Mouse (Mus musculus): ENCODE results near the gene Atp4b. TPM values are rescaled to one million over a fixed set of nuclear protein-coding genes. Genes with fewer than 3 reads are reported as not detected.

The Atp4b gene
- not detected for total RNA-seq (2021)

- DNase-seq, result no peak
Observed at GRCm38 (mm10) chr8:13396725-13397124, at the start of gene Atp4b. Gene Atp4b, minus strand, starts transcription at chr8:13396825.

DNA sequence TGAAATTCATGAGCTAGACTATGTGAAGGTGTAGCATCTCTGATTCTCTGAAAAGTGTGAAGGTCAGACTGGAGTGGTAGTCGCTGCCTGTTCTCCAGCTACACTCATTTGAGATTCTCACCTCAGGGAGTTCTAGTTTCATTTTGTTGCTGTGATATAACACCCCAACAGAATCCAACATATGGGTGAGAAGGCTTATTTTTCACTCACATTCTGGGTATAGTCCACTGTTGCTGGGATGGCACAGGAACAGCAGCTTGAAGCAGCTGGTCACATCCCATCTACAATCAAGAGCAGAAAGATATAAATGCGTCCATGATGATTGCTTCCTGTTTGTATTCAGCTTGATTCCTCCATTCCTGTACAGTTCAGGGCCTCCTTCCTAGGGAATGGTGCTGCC is 45.5 kb upstream of the Atp4b start:
- no peak for DNase-seq

DNA sequence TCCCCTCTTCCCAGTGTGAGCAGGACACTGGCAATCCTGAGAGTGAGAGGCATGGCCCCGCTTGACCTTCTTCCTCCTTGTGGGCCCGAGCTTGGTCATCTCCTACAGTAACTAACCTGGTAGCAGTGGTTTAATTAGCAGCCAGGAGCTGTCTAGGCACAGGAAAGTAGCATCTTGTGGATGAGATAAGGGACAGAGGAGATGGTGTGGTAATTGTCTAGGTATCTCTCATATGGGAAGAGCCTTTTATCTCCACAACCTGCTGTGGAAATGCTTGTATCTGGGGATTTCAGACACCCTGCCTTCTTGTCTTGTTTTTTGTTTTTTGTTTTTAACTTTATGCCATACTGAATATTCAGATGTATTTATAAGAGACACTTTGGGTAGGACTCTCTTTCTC is 40.9 kb upstream of the Atp4b start:
- DNase-seq, result no peak

DNA sequence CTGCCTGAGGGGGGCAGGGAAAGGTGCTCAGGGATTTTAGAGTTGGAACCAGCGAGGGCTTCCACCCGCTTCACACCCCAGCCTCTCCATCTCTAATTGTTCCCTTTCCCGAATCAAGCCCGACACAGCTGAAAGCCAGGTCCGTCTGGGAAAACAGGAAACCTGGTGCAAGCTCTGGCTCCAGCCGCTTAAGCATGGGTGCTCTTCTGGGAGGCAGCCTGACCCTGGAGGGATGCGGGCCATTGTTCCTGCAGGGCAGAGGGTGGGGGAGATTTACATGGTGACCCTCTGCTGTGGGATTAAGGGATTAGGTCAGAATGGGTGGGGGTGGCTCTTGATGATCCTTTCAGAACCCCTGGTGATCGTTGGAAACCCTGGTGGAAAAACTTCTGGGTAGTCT is 39.4 kb upstream of the Atp4b start:
- DNase-seq, result no peak

DNA sequence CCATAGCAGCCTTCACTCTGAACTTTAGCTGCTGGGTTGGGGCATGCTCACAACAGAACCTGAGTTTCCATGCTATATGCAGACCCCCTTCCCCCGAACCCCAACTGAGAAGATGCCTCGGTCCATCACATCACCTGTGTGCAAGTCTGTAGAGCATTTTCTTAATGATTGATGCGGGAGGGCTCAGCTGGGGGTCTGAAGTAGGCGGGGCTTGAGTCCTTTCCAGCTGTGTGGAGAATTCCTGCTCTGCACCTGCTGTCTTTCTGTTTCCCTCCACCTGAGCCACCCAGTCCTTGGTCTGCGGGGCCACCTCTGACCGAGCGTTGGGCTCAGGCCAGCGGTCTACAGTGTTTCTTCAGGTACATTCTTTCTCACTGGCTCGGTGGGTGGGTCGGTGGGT is 38.3 kb upstream of the Atp4b start, which contains the start of gene Tmem255b:
Gene Tmem255b (plus strand): TSS at position 301 of the 400 bp plus-strand sequence.
- no peak for DNase-seq

- no peak for DNase-seq
Observed at GRCm38 (mm10) chr8:13433130-13433529, 36.5 kb upstream of the Atp4b start.

DNA sequence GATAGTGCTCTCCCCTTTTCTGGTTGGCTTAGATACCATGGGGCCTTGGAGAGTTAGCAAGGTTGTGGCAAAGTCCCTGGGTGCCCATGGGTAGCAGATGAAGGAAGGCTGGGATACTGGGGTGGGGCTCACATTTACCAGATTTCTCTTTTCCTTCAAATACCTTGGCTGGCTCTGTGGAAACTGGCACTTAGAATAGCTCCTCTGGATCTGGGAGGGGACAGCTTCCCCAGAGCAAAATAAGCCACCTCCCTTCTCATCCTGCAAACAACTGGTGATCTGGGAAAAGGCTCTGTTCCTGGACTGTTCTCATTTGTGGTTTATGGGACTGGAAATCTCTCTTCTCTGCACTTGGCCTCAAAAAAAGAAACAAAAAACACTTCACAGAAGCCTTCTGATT is 34.2 kb upstream of the Atp4b start:
- no peak for DNase-seq

GRCm38 (mm10) chr8:13430412-13430811 is 33.8 kb upstream of the Atp4b start:
- DNase-seq, result no peak

- DNase-seq, result no peak
Observed at GRCm38 (mm10) chr8:13428156-13428555, 31.5 kb upstream of the Atp4b start.

- no peak for DNase-seq
Observed at GRCm38 (mm10) chr8:13427351-13427750, 30.7 kb upstream of the Atp4b start.

- DNase-seq, result no peak
Observed at GRCm38 (mm10) chr8:13420970-13421369, 24.3 kb upstream of the Atp4b start.

DNA sequence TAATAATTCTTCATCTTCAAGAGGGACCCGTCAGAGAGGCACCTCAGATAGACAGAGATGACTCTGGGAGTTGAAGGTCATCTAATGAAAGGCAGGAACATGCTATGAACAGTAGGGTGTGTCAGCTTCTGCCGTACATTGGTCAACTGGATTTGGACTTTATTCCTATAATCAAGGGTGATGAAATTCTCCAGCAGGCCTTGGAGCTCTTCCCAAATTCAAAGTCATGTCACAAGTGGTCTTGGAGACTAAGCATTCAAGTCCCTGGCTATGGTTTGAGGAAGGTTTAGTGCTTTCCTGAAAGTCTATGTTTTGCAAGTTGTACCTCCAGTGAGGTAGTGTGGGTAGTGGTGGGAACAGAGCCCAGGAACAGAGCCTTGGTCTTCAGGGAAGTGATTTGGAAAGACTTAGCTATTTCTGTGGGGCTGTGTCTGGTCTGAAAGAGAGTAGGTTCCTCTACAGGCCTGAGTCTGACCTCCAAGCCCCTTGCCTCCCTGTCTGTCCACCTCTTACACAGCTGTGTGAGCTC is 22.6 kb upstream of the Atp4b start:
- DNase-seq, result no peak

DNA sequence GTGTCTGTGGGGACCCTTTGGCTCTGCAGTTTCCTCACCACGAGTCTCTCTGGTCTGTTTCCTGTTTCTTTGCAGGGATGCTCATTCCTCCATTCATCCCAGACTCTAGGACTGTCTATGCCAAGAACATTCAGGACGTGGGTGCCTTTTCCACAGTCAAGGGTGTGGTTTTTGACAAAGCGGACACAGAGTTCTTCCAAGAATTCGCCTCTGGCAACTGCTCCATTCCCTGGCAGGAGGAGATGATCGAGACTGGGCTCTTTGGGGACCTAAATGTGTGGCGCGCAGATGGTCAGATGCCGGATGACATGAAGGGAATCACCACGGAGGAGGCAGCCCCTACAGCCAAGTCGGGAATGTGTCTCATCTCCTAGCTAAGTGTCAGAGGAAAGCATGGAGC is 19.3 kb upstream of the Atp4b start:
- no peak for DNase-seq

DNA sequence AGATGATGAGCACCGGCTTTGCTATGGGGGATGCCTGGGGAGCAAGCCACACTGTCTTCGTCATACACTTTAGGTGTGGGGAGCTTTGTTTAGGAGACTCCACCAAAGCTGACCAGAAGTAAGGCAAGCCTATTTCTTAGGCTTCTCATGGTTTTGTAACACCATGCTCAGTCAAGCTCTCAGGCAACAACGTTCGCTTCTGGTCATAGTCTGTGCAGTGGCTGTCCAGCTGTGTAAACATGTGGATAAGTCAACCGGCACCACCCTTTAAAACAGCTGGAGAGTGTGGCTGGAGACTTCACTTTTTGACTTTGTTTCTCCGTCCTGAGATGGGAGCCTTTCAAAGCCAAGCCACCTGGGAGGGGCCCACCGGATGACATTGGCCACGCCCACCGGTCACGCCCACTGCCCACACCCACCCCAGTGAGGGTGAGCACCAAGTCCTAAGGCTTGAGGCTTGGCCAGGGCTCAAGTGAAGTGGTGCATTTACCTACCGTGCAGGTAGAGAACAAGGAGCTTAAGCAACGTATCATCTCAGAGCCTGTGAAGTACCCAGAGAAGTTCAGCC is 17.3 kb upstream of the Atp4b start:
- DNase-seq, result no peak

GRCm38 (mm10) chr8:13412891-13413558 is 16.4 kb upstream of the Atp4b start:
- DNase-seq, result peak; percentile 31 to 40

DNA sequence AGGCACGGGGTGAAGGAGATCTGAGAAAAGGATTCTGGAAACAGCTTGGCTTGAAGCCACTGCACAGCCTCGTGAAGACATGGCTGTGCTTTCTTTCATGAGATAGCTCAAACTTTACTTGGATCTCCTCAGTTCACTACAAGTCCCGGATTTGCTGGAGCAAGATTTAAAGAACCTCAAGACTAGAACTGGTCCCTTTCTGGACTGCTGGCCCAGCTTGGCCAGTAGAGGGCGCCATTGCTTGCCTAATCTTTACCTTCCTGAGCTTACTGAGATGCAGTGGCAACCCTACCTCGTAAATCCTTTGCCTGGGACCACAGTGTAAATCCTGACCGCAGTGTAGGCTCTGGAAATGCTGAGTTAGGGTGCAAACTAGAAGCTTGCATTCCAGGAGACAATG is 15.0 kb upstream of the Atp4b start:
- peak; percentile 44 to 65 for DNase-seq

GRCm38 (mm10) chr8:13406011-13406410 is 9.4 kb upstream of the Atp4b start:
- DNase-seq, result no peak

- no peak for DNase-seq
Observed at GRCm38 (mm10) chr8:13404666-13405131, 8.1 kb upstream of the Atp4b start, which contains the start of gene Grk1. Gene Grk1, plus strand, starts transcription at chr8:13405081.

- DNase-seq, result no peak
Observed at GRCm38 (mm10) chr8:13403517-13403916, 6.9 kb upstream of the Atp4b start.

- no peak for DNase-seq
Observed at GRCm38 (mm10) chr8:13393869-13394268, 2.8 kb downstream of the Atp4b start.

- no peak for DNase-seq
Observed at GRCm38 (mm10) chr8:13388744-13389143, 7.9 kb downstream of the Atp4b start.

DNA sequence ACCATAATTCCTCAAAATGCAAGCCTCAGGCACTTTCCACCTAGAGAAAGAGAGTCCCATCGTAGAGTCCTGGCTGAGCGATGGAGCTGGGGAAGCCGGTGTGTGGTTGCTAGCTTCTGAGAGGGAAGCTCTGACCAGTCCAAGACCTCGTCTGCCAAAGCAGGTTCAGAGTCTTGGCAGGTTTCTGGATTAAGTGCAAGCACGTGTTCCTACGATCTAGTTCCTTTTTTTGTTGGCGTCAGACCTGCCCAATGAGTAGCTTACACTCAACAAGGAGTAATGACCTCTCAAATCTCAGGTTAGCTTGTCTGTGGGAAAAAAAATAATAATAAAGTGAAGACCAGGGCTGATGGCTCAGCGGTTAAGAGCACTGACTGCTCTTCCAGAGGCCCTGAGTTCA is 8.9 kb downstream of the Atp4b start:
- no peak for DNase-seq

DNA sequence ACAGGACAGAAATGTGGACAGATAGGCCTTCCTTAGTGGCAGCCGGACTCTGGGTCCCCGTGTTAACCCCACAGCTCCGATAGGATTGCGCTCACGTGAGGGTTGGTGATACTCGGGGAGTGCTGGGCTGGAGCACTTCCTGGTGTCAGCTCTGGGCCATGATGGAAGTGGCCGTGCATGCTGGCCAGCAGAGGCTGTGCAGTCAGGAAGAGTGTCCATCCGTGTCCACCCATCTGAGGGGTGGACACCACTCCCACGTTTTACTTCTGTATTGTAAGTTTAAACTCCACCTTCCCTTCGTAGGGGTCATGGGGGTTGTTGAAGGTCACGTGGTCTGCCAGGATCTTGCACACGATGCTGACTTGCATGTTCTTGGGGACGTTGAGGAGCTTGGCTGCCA is 10.3 kb downstream of the Atp4b start:
- DNase-seq, result no peak

DNA sequence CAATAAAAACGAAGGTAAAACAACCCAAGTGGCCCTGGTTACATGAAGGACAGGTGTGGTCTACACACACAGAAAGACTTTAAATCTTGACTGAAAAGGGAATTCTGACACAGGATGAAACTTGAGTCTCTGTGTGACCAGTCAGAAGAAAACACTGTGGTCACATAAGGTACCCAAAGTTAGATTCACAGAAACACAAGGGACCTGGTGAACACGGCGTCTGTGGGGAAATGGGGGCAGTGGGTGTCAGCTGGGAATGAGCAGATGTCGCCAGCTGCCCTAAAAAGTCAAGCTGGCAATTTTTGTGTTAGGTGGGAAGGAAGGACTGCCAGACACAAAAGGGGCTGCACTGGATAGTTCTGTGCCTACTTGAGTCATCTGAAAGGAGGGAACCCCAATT is 13.6 kb downstream of the Atp4b start:
- no peak for DNase-seq

All from layer of hippocampus, postnatal 36 days (tissue).